Mouse (Mus musculus) R1 (cell line): ENCODE data around the gene Tspan15.
A peak's percentile ranks its signal among the peaks of the same experiment; 100 is the strongest.

Experiments
- DNase-seq: peaks from one replicate; pipeline ENCODE4 v3.0.0-alpha.2; 2018; ENCODE audit warnings: low read depth, low spot score

Tspan15 gene

GRCm38 (mm10) chr10:62192701-62193157 lies 38.3 kb downstream of the Tspan15 start:
- DNase-seq: no peak

GRCm38 (mm10) chr10:62190821-62191220 lies 40.2 kb downstream of the Tspan15 start:
- no peak for DNase-seq

- DNase-seq: no peak
These were observed 41.1 kb downstream of the Tspan15 start for GRCm38 (mm10) chr10:62189910-62190309.

- no peak for DNase-seq
These were observed 41.7 kb downstream of the Tspan15 start for GRCm38 (mm10) chr10:62189303-62189702.

GRCm38 (mm10) chr10:62186882-62187281 lies 44.2 kb downstream of the Tspan15 start:
- peak; percentile 67 for DNase-seq

GRCm38 (mm10) chr10:62183053-62183452 lies 48.0 kb downstream of the Tspan15 start:
- peak; percentile 94 for DNase-seq

GRCm38 (mm10) chr10:62182471-62183014 lies 48.5 kb downstream of the Tspan15 start:
- no peak for DNase-seq

- DNase-seq: peak; percentile 50
These were observed 49.4 kb downstream of the Tspan15 start for GRCm38 (mm10) chr10:62181701-62182100.

- no peak for DNase-seq
These were observed 51.1 kb downstream of the Tspan15 start for GRCm38 (mm10) chr10:62179944-62180343.

- no peak for DNase-seq
These were observed 56.3 kb downstream of the Tspan15 start for GRCm38 (mm10) chr10:62174533-62175313.

GRCm38 (mm10) chr10:62173941-62174448 lies 57.1 kb downstream of the Tspan15 start:
- no peak for DNase-seq

GRCm38 (mm10) chr10:62172841-62173553 lies 58.1 kb downstream of the Tspan15 start:
- peak; percentile 26 for DNase-seq

GRCm38 (mm10) chr10:62162410-62162809 lies 68.6 kb downstream of the Tspan15 start:
- DNase-seq: no peak

GRCm38 (mm10) chr10:62149929-62150328 lies 81.1 kb downstream of the Tspan15 start:
- DNase-seq: no peak

- DNase-seq: no peak
These were observed 83.4 kb downstream of the Tspan15 start for GRCm38 (mm10) chr10:62147466-62148248.

GRCm38 (mm10) chr10:62145957-62146356 lies 85.1 kb downstream of the Tspan15 start:
- no peak for DNase-seq

GRCm38 (mm10) chr10:62143820-62144219 lies 87.2 kb downstream of the Tspan15 start, which contains the start of gene Fam241b:
Gene Fam241b, minus strand, starts transcription at chr10:62143920.
- no peak for DNase-seq

GRCm38 (mm10) chr10:62138040-62138439 lies 93.0 kb downstream of the Tspan15 start:
- peak; percentile 73 for DNase-seq

- DNase-seq: peak; percentile 23
These were observed 93.9 kb downstream of the Tspan15 start for GRCm38 (mm10) chr10:62137150-62137549.

- DNase-seq: peak; percentile 65
These were observed 95.2 kb downstream of the Tspan15 start for GRCm38 (mm10) chr10:62135696-62136470.
